Mouse (Mus musculus) liver, adult 2 months (tissue): ENCODE results near the gene Mta3.

Experiments used
- CTCF ChIP-seq: fragments of 200-500 bp; IDR thresholded peaks from 2 replicates; pipeline ENCODE4 v1.5.1; 2011; ENCODE audit warnings: low read depth, low read length, control low read depth
- POLR2A ChIP-seq: fragments of 200-500 bp; IDR thresholded peaks from 2 replicates; pipeline ENCODE4 v1.6.1; 2011; ENCODE audit warnings: low read length, control low read depth; ENCODE audit not compliant: insufficient read depth; ENCODE audit errors: extremely low read depth

GRCm38 (mm10) chr17:83693941-83694340, 12.0 kb upstream of the Mta3 start:
- no peak for TF ChIP-seq POLR2A
- no peak for TF ChIP-seq CTCF
